Mouse (Mus musculus) cerebellum, adult 2 months (tissue): ENCODE results near the gene Rmnd5a.

ENCODE experiments used
- CTCF ChIP-seq: fragments of 200-500 bp; IDR thresholded peaks from 2 replicates; pipeline ENCODE4 v1.5.1; 2011; ENCODE audit warnings: low read depth, mild to moderate bottlenecking, control low read depth, low read length, moderate library complexity, borderline replicate concordance; ENCODE audit not compliant: insufficient read depth
- POLR2A ChIP-seq: fragments of 200-500 bp; IDR thresholded peaks from 2 replicates; pipeline ENCODE4 v1.6.1; 2011; ENCODE audit warnings: low read length, control low read depth, borderline replicate concordance; ENCODE audit not compliant: insufficient read depth

DNA sequence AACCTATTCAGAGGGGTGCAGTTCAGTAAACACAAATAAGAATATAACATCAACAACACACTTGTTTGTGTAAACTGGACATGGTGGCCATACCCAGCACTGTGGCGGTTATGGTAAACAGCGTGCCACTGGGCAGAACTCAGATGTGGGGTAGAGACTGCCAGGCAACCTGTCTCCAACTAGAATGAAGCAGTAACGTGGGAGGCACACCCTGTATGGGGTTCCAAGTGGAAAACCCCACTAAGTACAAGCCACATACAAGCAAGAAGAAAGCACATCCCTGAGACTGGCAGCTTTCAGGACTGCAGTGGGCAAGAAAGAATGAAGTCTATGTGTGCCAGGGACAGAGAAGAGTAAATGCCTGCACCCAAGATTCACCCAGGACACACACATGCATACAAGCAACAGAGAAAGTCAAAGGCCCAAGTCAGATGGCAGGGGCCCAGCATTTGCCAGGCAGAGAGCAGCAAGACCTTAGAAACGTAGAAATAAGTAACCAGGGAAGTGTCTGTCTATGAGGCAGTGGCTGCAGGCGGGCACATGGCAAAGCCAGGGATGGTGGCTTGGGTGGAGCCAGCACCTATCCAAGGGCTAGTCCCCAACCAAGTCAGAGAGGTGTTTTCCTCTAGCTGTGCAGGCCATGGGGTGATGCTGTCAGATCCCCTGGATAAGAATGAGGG lies 68.3 kb downstream of the Rmnd5a start:
- no peak for TF ChIP-seq CTCF
- no peak for TF ChIP-seq POLR2A
